Mouse (Mus musculus) embryonic stem cell, embryonic (primary cell): Measurements from ENCODE around the gene Hmg20b.

Experiments
- CTCF ChIA-PET, 4 experiments: fragments of 300-600 bp in 2 of 4; fragments of 350-600 bp in 2 of 4; sonication (Branson Sonifier 250); formaldehyde crosslinking; loops; one replicate each; lab custom pipeline; 2022; ENCODE audit warnings: inconsistent platforms in 2 of 4; lab: Charles Lee
- POLR2A ChIA-PET, 4 experiments: fragments of 300-600 bp in 2 of 4; fragments of 350-600 bp in 2 of 4; sonication (Branson Sonifier 250); formaldehyde crosslinking; loops; one replicate each; lab custom pipeline; 2022; ENCODE audit warnings: antibody characterized with exemption in 4 of 4, inconsistent platforms in 1 of 4; lab: Charles Lee

The Hmg20b gene

DNA sequence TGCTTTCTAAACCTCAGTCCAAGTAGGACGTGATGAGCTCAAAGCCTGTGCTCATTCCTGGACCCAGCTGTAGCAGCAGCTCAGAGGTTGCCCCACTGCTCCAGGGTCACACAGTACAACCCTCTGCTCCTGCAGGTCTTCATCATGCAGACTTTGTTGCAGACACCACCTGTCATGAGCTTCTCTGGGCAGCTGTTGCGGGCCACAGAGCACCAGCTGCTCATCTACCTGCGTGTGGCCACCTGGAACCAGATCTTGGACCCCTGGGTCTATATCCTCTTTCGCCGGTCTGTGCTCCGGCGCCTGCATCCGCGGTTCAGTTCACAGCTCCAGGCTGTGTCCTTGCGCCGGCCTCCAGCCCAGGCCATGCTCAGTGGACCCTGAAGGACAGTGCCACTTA lies 16.0 kb downstream of the Hmg20b start:
- ChIA-PET CTCF (interaction anchor here in 2 of 4 experiments (0.5 to 3.4 kb wide), 5 partner anchors 14 to 230 kb away, joined by 3 to 29 read pairs (median 5); partner anchors contain the start of genes Pip5k1c (in 2 of the 2), Cactin (in 1 of the 2) and Tjp3 (in 1 of the 2)), POLR2A (interaction anchor here in 3 of 4 experiments (0.5 to 5.1 kb wide), 15 partner anchors 8 to 374 kb away, joined by 3 to 38 read pairs (median 5); partner anchors contain the start of genes Cactin (in 3 of the 3), Gipc3 (in 1 of the 3), Pip5k1c (in 1 of the 3) and Tjp3 (in 1 of the 3))

GRCm38 (mm10) chr10:81332277-81332676 lies 18.0 kb downstream of the Hmg20b start:
- ChIA-PET POLR2A (interaction anchor here (0.6 to 1.8 kb wide), 6 partner anchors 9 to 15 kb away, joined by 3 to 11 read pairs (median 6); partner anchors contain the start of gene Cactin (in 2 of the 4)), CTCF (interaction anchor here in 3 of 4 experiments (0.6 to 1.1 kb wide), 3 partner anchors 8 to 131 kb away, joined by 3 to 7 read pairs (median 5); no protein-coding TSS in a partner anchor)

GRCm38 (mm10) chr10:81330007-81330406 lies 20.3 kb downstream of the Hmg20b start:
- ChIA-PET POLR2A (interaction anchor here in 3 of 4 experiments (0.6 to 2.2 kb wide), 15 partner anchors 8 to 654 kb away, joined by 3 to 27 read pairs (median 4); partner anchors contain the start of genes Cactin (in 3 of the 3), Pip5k1c (in 1 of the 3) and Tjp3 (in 1 of the 3)), CTCF (interaction anchor here (0.6 to 3.5 kb wide), 13 partner anchors 9 to 230 kb away, joined by 3 to 23 read pairs (median 5); partner anchors contain the start of genes Cactin (in 1 of the 4), Gipc3 (in 1 of the 4) and Pip5k1c (in 1 of the 4))

GRCm38 (mm10) chr10:81329194-81329975 lies 20.9 kb downstream of the Hmg20b start:
- ChIA-PET POLR2A (interaction anchor here in 3 of 4 experiments (0.6 to 2.2 kb wide), 15 partner anchors 9 to 653 kb away, joined by 3 to 27 read pairs (median 4); partner anchors contain the start of genes Cactin (in 3 of the 3), Pip5k1c (in 1 of the 3) and Tjp3 (in 1 of the 3)), CTCF (interaction anchor here (0.6 to 3.5 kb wide), 12 partner anchors 9 to 222 kb away, joined by 3 to 23 read pairs (median 4); partner anchors contain the start of genes Cactin (in 1 of the 4), Gipc3 (in 1 of the 4) and Pip5k1c (in 1 of the 4))

GRCm38 (mm10) chr10:81328386-81328785 lies 21.9 kb downstream of the Hmg20b start, which contains the start of gene Tbxa2r:
Gene Tbxa2r (plus strand): TSS chr10:81328731.
- ChIA-PET POLR2A (interaction anchor here in 3 of 4 experiments (0.6 to 2.8 kb wide), 11 partner anchors 8 to 78 kb away, joined by 3 to 27 read pairs (median 6); partner anchors contain the start of genes Cactin (in 3 of the 3), 4930404N11Rik (in 1 of the 3), Pip5k1c (in 1 of the 3) and Tjp3 (in 1 of the 3)), CTCF (interaction anchor here in 1 of 4 experiments (0.9 to 3.5 kb wide), 4 partner anchors 11 to 36 kb away, joined by 3 to 23 read pairs (median 10); partner anchors contain the start of genes Gipc3 and Pip5k1c)

- ChIA-PET POLR2A (interaction anchor here in 2 of 4 experiments (0.6 to 2.8 kb wide), 7 partner anchors 10 to 78 kb away, joined by 3 to 11 read pairs (median 4); partner anchors contain the start of gene 4930404N11Rik (in 1 of the 2)), CTCF (interaction anchor here in 1 of 4 experiments (1.0 to 3.5 kb wide), 3 partner anchors 10 to 35 kb away, joined by 3 to 23 read pairs (median 18); partner anchors contain the start of genes Gipc3 and Pip5k1c)
Measured at GRCm38 (mm10) chr10:81327959-81328358, 22.3 kb downstream of the Hmg20b start.

GRCm38 (mm10) chr10:81326858-81327257 lies 23.4 kb downstream of the Hmg20b start:
- ChIA-PET CTCF (interaction anchor here in 3 of 4 experiments (0.5 to 1.6 kb wide), 6 partner anchors 14 to 760 kb away, joined by 3 to 7 read pairs (median 4); no protein-coding TSS in a partner anchor), POLR2A (interaction anchor here in 3 of 4 experiments (0.7 to 2.8 kb wide), 10 partner anchors 9 to 138 kb away, joined by 3 to 11 read pairs (median 4); partner anchors contain the start of genes Hmg20b (in 1 of the 3) and Pip5k1c (in 1 of the 3))

DNA sequence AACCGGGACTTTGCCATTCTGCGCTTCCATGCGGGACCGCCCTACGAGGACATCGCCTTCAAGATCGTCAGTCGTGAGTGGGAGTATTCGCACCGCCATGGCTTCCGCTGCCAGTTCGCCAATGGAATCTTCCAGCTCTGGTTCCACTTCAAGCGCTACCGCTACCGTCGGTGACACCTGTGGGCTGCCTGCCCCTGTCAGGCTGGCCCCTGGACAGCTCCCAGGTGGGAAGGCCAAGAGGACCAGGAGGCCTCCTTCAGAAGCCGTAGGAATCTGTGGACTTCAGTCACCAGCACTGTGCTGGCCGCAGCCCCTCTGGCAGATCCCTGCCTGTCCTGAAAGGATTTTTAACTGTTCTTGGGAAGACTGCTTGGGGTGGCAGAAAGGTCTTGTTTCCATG lies 24.5 kb downstream of the Hmg20b start:
- ChIA-PET CTCF (interaction anchor here in 2 of 4 experiments (0.7 to 1.6 kb wide), 4 partner anchors 15 to 156 kb away, joined by 3 to 7 read pairs (median 4); no protein-coding TSS in a partner anchor), POLR2A (interaction anchor here in 2 of 4 experiments (0.7 to 2.8 kb wide), 6 partner anchors 9 to 33 kb away, joined by 3 to 11 read pairs (median 6); partner anchors contain the start of gene Pip5k1c (in 1 of the 2))

- CTCF ChIA-PET = no interaction called here
Measured at GRCm38 (mm10) chr10:81325176-81325575, 25.1 kb downstream of the Hmg20b start.

DNA sequence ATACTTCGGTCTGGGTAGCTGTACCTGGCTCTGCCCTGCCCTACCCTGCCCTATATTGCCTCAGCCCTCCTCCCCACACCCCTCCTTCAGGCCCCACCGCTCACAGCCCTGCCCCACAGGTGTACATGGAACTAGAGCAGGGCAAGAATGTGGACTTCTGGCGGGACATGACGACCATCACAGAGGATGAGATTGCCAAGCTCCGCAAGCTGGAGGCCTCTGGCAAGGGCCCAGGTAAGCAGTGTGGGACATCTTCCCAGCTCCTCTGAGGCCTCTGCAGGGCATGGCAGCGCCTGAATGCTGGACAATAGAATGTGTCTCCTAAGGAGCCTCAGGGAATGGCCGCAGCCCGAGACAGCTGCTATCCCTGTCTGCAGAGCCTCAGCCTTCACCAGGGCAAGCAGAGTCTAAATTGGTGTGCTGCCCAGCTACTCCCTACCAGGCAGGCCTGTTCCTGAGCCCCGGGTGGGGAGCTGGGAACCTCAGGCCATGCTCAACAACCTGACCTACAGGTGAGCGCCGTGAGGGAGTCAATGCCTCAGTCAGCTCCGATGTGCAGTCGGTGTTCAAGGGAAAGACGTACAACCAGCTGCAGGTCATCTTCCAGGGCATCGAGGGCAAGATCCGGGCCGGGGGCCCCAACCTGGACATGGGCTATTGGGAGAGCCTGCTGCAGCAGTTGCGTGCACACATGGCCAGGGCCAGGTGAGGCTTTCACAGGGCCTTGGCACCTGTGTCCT lies 26.3 kb downstream of the Hmg20b start:
- ChIA-PET CTCF (interaction anchor here in 3 of 4 experiments (1.3 to 2.0 kb wide), 4 partner anchors 15 to 35 kb away, joined by 5 to 8 read pairs (median 6); partner anchors contain the start of gene Pip5k1c (in 1 of the 3)), POLR2A (interaction anchor here in 2 of 4 experiments (0.8 to 2.7 kb wide), 9 partner anchors 10 to 84 kb away, joined by 3 to 11 read pairs (median 4); partner anchors contain the start of gene Hmg20b (in 1 of the 2))

More at GRCm38 (mm10) chr10:81325176-81325575, 25.1 kb downstream of the Hmg20b start:
- POLR2A ChIA-PET = interaction anchor here in 2 of 4 experiments (0.7 to 1.7 kb wide), 4 partner anchors 8 to 16 kb away, joined by 3 to 6 read pairs (median 3); no protein-coding TSS in a partner anchor

- ChIA-PET CTCF (interaction anchor here (0.5 to 2.0 kb wide), 9 partner anchors 16 to 362 kb away, joined by 3 to 9 read pairs (median 5); partner anchors contain the start of gene Pip5k1c (in 1 of the 4)), POLR2A (interaction anchor here (0.5 to 2.7 kb wide), 30 partner anchors 9 to 1100 kb away, joined by 3 to 14 read pairs (median 3); partner anchors contain the start of genes Tjp3 (in 2 of the 4), Gipc3 (in 1 of the 4), Hmg20b (in 1 of the 4) and Pip5k1c (in 1 of the 4))
Measured at GRCm38 (mm10) chr10:81323141-81323775, 27.0 kb downstream of the Hmg20b start.

GRCm38 (mm10) chr10:81322444-81322843 lies 27.8 kb downstream of the Hmg20b start:
- ChIA-PET CTCF (interaction anchor here (0.5 to 2.0 kb wide), 9 partner anchors 8 to 30 kb away, joined by 3 to 8 read pairs (median 5); partner anchors contain the start of gene Pip5k1c (in 1 of the 4)), POLR2A (interaction anchor here (0.5 to 2.7 kb wide), 22 partner anchors 10 to 1099 kb away, joined by 3 to 11 read pairs (median 3); partner anchors contain the start of genes Gipc3 (in 1 of the 4) and Pip5k1c (in 1 of the 4))

- CTCF ChIA-PET = interaction anchor here in 3 of 4 experiments (0.7 to 2.9 kb wide), 13 partner anchors 16 to 375 kb away, joined by 3 to 57 read pairs (median 6); partner anchors contain the start of genes Gipc3 (in 1 of the 3), Hmg20b (in 1 of the 3), Pip5k1c (in 1 of the 3) and Tjp3 (in 1 of the 3)
- POLR2A ChIA-PET = interaction anchor here (0.5 to 3.3 kb wide), 65 partner anchors 8 to 391 kb away, joined by 3 to 89 read pairs (median 8); partner anchors contain the start of genes Pip5k1c (in 4 of the 4), Dohh (in 2 of the 4), Gm48551 (in 2 of the 4) and Tjp3 (in 2 of the 4)
Measured at GRCm38 (mm10) chr10:81321436-81321835, 28.8 kb downstream of the Hmg20b start.

GRCm38 (mm10) chr10:81320550-81321347 lies 29.5 kb downstream of the Hmg20b start, which contains the start of gene Cactin:
Gene Cactin (plus strand): TSS chr10:81321103.
- CTCF ChIA-PET = interaction anchor here (0.5 to 2.9 kb wide), 49 partner anchors 9 to 577 kb away, joined by 3 to 57 read pairs (median 4); partner anchors contain the start of genes Pip5k1c (in 3 of the 4), Hmg20b (in 2 of the 4), Tjp3 (in 2 of the 4) and Celf5 (in 1 of the 4)

More at GRCm38 (mm10) chr10:81320550-81321347, 29.5 kb downstream of the Hmg20b start, which contains the start of gene Cactin:
- POLR2A ChIA-PET = interaction anchor here (0.5 to 3.3 kb wide), 144 partner anchors 9 to 1267 kb away, joined by 3 to 89 read pairs (median 5); partner anchors contain the start of genes Pip5k1c (in 4 of the 4), Fzr1 (in 3 of the 4), 4930404N11Rik (in 2 of the 4) and Atcay (in 2 of the 4)
